Mouse (Mus musculus) midbrain, embryonic 16.5 days (tissue): ENCODE data around the gene Fgf11. TPM values are rescaled to one million over a fixed set of nuclear protein-coding genes. Genes with fewer than 3 reads are reported as not detected.
A peak's percentile ranks its signal among the peaks of the same experiment; 100 is the strongest.

Experiments used
- ATAC-seq: fragments of 200-750 bp; cut with Nextera tagmentation; 2 replicates; pipeline ENCODE4 v1.8.0; 2017; ENCODE audit warnings: moderate TSS enrichment
- H3K27ac ChIP-seq: fragments of 300-500 bp; sonication (generic); 2 replicates; pipeline ENCODE4 v1.5.1; 2014; ENCODE audit warnings: mild to moderate bottlenecking, low read length, mixed read lengths
- H3K27me3 ChIP-seq: fragments of 300-500 bp; sonication (generic); 2 replicates; pipeline ENCODE4 v1.6.1; 2014; ENCODE audit warnings: low read depth, low read length, mixed read lengths; ENCODE audit not compliant: control insufficient read depth, insufficient read depth
- H3K36me3 ChIP-seq: fragments of 300-500 bp; sonication (generic); 2 replicates; pipeline ENCODE4 v1.6.1; 2014; ENCODE audit warnings: mild to moderate bottlenecking, low read length, moderate library complexity, mixed read lengths; ENCODE audit not compliant: control insufficient read depth, insufficient read depth
- H3K4me1 ChIP-seq: fragments of 300-500 bp; sonication (generic); 2 replicates; pipeline ENCODE4 v1.6.1; 2014; ENCODE audit warnings: mild to moderate bottlenecking, low read length, mixed read lengths; ENCODE audit not compliant: control insufficient read depth, insufficient read depth
- H3K4me2 ChIP-seq: fragments of 300-500 bp; sonication (generic); 2 replicates; pipeline ENCODE4 v1.6.1; 2014; ENCODE audit warnings: mild to moderate bottlenecking, low read length, mixed read lengths
- H3K4me3 ChIP-seq: fragments of 300-500 bp; sonication (generic); 2 replicates; pipeline ENCODE4 v1.5.1; 2014; ENCODE audit warnings: low read depth, mild to moderate bottlenecking, low read length, moderate library complexity, mixed read lengths
- H3K9ac ChIP-seq: fragments of 300-500 bp; sonication (generic); 2 replicates; pipeline ENCODE4 v1.6.1; 2014; ENCODE audit warnings: low read depth, low read length, mixed read lengths
- H3K9me3 ChIP-seq: fragments of 300-500 bp; sonication (generic); replicated peaks from 2 replicates; pipeline ENCODE4 v1.6.1; 2014; ENCODE audit warnings: mild to moderate bottlenecking, low read length, mixed read lengths; ENCODE audit not compliant: control insufficient read depth, poor library complexity, severe bottlenecking
- WGBS: fragments of 180-500 bp; shearing (Covaris S2); extraction: QIAGEN DNeasy Blood & Tissue Kit; methylation state at CpG from one replicate; pipeline ENCODE4 v1.1.7; 2014; 5-methylcytosine and 5-hydroxymethylcytosine counted together
- polyA plus RNA-seq: library from polyadenylated mRNA; unstranded; fragments of >200 nt; fragmentation: Nextera tagmentation; extraction: Ambion mirVana; gene quantifications from 2 replicates; pipeline ENCODE4 v1.2.1, GENCODE M21; 2015

The Fgf11 gene
- polyA plus RNA-seq, 1 experiment from 2014 or later, result 4.5 TPM

GRCm38 (mm10) chr11:69758090-69758456, 43.6 kb downstream of the Fgf11 start:
- Histone ChIP-seq H3K9ac (peak overlapping the region; percentile 79), H3K27me3 (no peaks in the 10 kb centered on the region), H3K9me3 (no peaks in the 10 kb centered on the region), H3K4me2 (peak overlapping the region; percentile 68), H3K4me1 (peaks cover 41% of the 10 kb centered on the region), H3K27ac (peak overlapping the region; percentile 99), H3K4me3 (peak overlapping the region; percentile 53), H3K36me3 (no peaks in the 10 kb centered on the region)
- ATAC-seq, result peak; percentile 84
- 0% methylated on average over 26 of the region's 26 CpGs for WGBS

- Histone ChIP-seq H3K4me2 (peak overlapping the region; percentile 68), H3K27ac (peak overlapping the region; percentile 99), H3K9me3 (no peaks in the 10 kb centered on the region), H3K4me3 (peak overlapping the region; percentile 53), H3K4me1 (peaks cover 45% of the 10 kb centered on the region), H3K27me3 (no peaks in the 10 kb centered on the region), H3K36me3 (no peaks in the 10 kb centered on the region), H3K9ac (peak overlapping the region; percentile 79)
- no peak for ATAC-seq
- WGBS, result 42% methylated on average over 9 of the region's 9 CpGs
Observed at GRCm38 (mm10) chr11:69757303-69758089, 44.2 kb downstream of the Fgf11 start.

- 58% methylated on average over 3 of the region's 3 CpGs for WGBS
- no peak overlapping the region; the same call in 1 of the 2 replicates for H3K4me3 ChIP-seq
Observed at GRCm38 (mm10) chr11:69754701-69755100, 47.0 kb downstream of the Fgf11 start.

GRCm38 (mm10) chr11:69754233-69754632, 47.4 kb downstream of the Fgf11 start:
- no peak overlapping the region for H3K27ac ChIP-seq
- peaks cover 37% of the 10 kb centered on the region for H3K4me1 ChIP-seq
- H3K4me3 ChIP-seq, result no peak overlapping the region; the same call in 1 of the 2 replicates
- WGBS, result 91% methylated on average over 5 of the region's 5 CpGs
- no peaks in the 10 kb centered on the region for H3K27me3 ChIP-seq
- H3K4me2 ChIP-seq, result peak overlapping the region; percentile 22
- no peaks in the 10 kb centered on the region for H3K9me3 ChIP-seq
- no peaks in the 10 kb centered on the region for H3K36me3 ChIP-seq
- peak overlapping the region; percentile 40; the same call in 1 of the 2 replicates for H3K9ac ChIP-seq
- ATAC-seq, result no peak

More at GRCm38 (mm10) chr11:69754701-69755100, 47.0 kb downstream of the Fgf11 start:
- H3K9ac ChIP-seq, result no peak overlapping the region; the same call in 1 of the 2 replicates
- no peak overlapping the region for H3K27ac ChIP-seq
- H3K9me3 ChIP-seq, result no peaks in the 10 kb centered on the region
- H3K36me3 ChIP-seq, result no peaks in the 10 kb centered on the region
- peak overlapping the region; percentile 27 for H3K4me2 ChIP-seq
- no peak for ATAC-seq
- H3K4me1 ChIP-seq, result peaks cover 39% of the 10 kb centered on the region
- no peaks in the 10 kb centered on the region for H3K27me3 ChIP-seq

- Histone ChIP-seq H3K27ac (no peak overlapping the region), H3K36me3 (no peaks in the 10 kb centered on the region; the same call in 1 of the 2 replicates), H3K4me3 (no peak overlapping the region), H3K27me3 (no peaks in the 10 kb centered on the region), H3K4me2 (no peak overlapping the region), H3K9me3 (no peaks in the 10 kb centered on the region), H3K4me1 (peaks cover 37% of the 10 kb centered on the region), H3K9ac (peak overlapping the region; percentile 46; the same call in 1 of the 2 replicates)
- no peak for ATAC-seq
Observed at GRCm38 (mm10) chr11:69752686-69753085, 49.0 kb downstream of the Fgf11 start.

- Histone ChIP-seq H3K27ac (no peak overlapping the region), H3K4me3 (no peak overlapping the region), H3K9ac (no peak overlapping the region), H3K4me1 (peaks cover 27% of the 10 kb centered on the region), H3K36me3 (peaks cover 7% of the 10 kb centered on the region), H3K27me3 (no peaks in the 10 kb centered on the region), H3K4me2 (no peak overlapping the region), H3K9me3 (no peaks in the 10 kb centered on the region)
- WGBS, result 87% methylated on average over 3 of the region's 3 CpGs
- no peak for ATAC-seq
Observed at GRCm38 (mm10) chr11:69751635-69752034, 50.0 kb downstream of the Fgf11 start.

Other genes starting within 250 kb of the Fgf11 start
- 165 and 178 TPM in 2 replicates for gene Efnb3, start 241.7 kb downstream of the Fgf11 start, polyA plus RNA-seq
- gene Wrap53, start 221.6 kb downstream of the Fgf11 start, polyA plus RNA-seq, result 19.2 and 20.9 TPM in 2 replicates
- 48.9 and 57.3 TPM in 2 replicates for gene Trp53, start 221.5 kb downstream of the Fgf11 start, polyA plus RNA-seq
- gene Atp1b2, start 195.9 kb downstream of the Fgf11 start, polyA plus RNA-seq, result 65.8 and 95.2 TPM in 2 replicates
- not detected in 2 replicates for gene Shbg, start 184.0 kb downstream of the Fgf11 start, polyA plus RNA-seq
- 23.8 and 27.1 TPM in 2 replicates for gene Sat2, start 179.8 kb downstream of the Fgf11 start, polyA plus RNA-seq
- gene Fxr2, start 168.9 kb downstream of the Fgf11 start, polyA plus RNA-seq, result 33.3 and 37.3 TPM in 2 replicates
- gene Sox15, start 146.5 kb downstream of the Fgf11 start, polyA plus RNA-seq, result not detected in 2 replicates
- gene Mpdu1, start 139.2 kb downstream of the Fgf11 start, polyA plus RNA-seq, result 101 and 104 TPM in 2 replicates
- gene Cd68, start 135.7 kb downstream of the Fgf11 start, polyA plus RNA-seq, result 6.4 and 9.7 TPM in 2 replicates
- gene Eif4a1, start 129.4 kb downstream of the Fgf11 start, polyA plus RNA-seq, result 477 and 496 TPM in 2 replicates
- gene Senp3, start 119.8 kb downstream of the Fgf11 start, polyA plus RNA-seq, result 94.0 and 98.5 TPM in 2 replicates
- gene Tnfsf13, start 116.1 kb downstream of the Fgf11 start, polyA plus RNA-seq, result 0.53 and 0.66 TPM in 2 replicates
- 2.3 and 3.0 TPM in 2 replicates for gene Tnfsf12, start 106.0 kb downstream of the Fgf11 start, polyA plus RNA-seq
- gene Tnfsfm13, start 105.8 kb downstream of the Fgf11 start, polyA plus RNA-seq, result 0.60 and 0.87 TPM in 2 replicates
- gene Polr2a, start 43.2 kb downstream of the Fgf11 start, polyA plus RNA-seq, result 13.0 and 15.5 TPM in 2 replicates
- 0.21 and 0.22 TPM in 2 replicates for gene Slc35g3, start 39.9 kb downstream of the Fgf11 start, polyA plus RNA-seq
- 4.2 and 5.2 TPM in 2 replicates for gene Zbtb4, start 35.9 kb downstream of the Fgf11 start, polyA plus RNA-seq
- 1.4 and 1.6 TPM in 2 replicates for gene Chrnb1, start 5.9 kb downstream of the Fgf11 start, polyA plus RNA-seq
- gene Tmem102, start 3.8 kb upstream of the Fgf11 start, polyA plus RNA-seq, result 0.54 and 0.56 TPM in 2 replicates
- not detected in 2 replicates for gene Gm39566, start 13.4 kb upstream of the Fgf11 start, polyA plus RNA-seq
- not detected in 2 replicates for gene Spem2, start 16.6 kb upstream of the Fgf11 start, polyA plus RNA-seq
- 0.24 and 0.68 TPM in 2 replicates for gene Spem1, start 20.3 kb upstream of the Fgf11 start, polyA plus RNA-seq
- gene Nlgn2, start 35.9 kb upstream of the Fgf11 start, polyA plus RNA-seq, result 20.6 and 21.5 TPM in 2 replicates
- 271 and 312 TPM in 2 replicates for gene Tmem256, start 36.7 kb upstream of the Fgf11 start, polyA plus RNA-seq
- gene Plscr3, start 44.5 kb upstream of the Fgf11 start, polyA plus RNA-seq, result 46.3 and 48.1 TPM in 2 replicates
- 0.11 and 0.35 TPM in 2 replicates for gene Tnk1, start 56.9 kb upstream of the Fgf11 start, polyA plus RNA-seq
- not detected in 2 replicates for gene Tmem95, start 76.2 kb upstream of the Fgf11 start, polyA plus RNA-seq
- 1.3 and 1.9 TPM in 2 replicates for gene Kctd11, start 79.5 kb upstream of the Fgf11 start, polyA plus RNA-seq
- 0.26 and 0.42 TPM in 2 replicates for gene Acap1, start 93.7 kb upstream of the Fgf11 start, polyA plus RNA-seq
- 6.6 and 7.4 TPM in 2 replicates for gene 2810408A11Rik, start 99.1 kb upstream of the Fgf11 start, polyA plus RNA-seq
- gene Neurl4, start 99.2 kb upstream of the Fgf11 start, polyA plus RNA-seq, result 18.7 and 24.1 TPM in 2 replicates
- 70.3 TPM in 2 replicates for gene Gps2, start 112.0 kb upstream of the Fgf11 start, polyA plus RNA-seq
- 1,061 and 1,062 TPM in 2 replicates for gene Eif5a, start 120.1 kb upstream of the Fgf11 start, polyA plus RNA-seq
- 5.1 and 7.2 TPM in 2 replicates for gene Ybx2, start 133.9 kb upstream of the Fgf11 start, polyA plus RNA-seq
- 3.1 and 3.2 TPM in 2 replicates for gene Slc2a4, start 146.3 kb upstream of the Fgf11 start, polyA plus RNA-seq
- 0.40 and 0.70 TPM in 2 replicates for gene Cldn7, start 162.9 kb upstream of the Fgf11 start, polyA plus RNA-seq
- 23.0 and 24.4 TPM in 2 replicates for gene Ctdnep1, start 179.3 kb upstream of the Fgf11 start, polyA plus RNA-seq
- 162 and 173 TPM in 2 replicates for gene Elp5, start 180.7 kb upstream of the Fgf11 start, polyA plus RNA-seq
- 527 and 528 TPM in 2 replicates for gene Gabarap, start 189.3 kb upstream of the Fgf11 start, polyA plus RNA-seq
- 51.2 and 58.6 TPM in 2 replicates for gene Phf23, start 193.9 kb upstream of the Fgf11 start, polyA plus RNA-seq
- gene Dvl2, start 198.7 kb upstream of the Fgf11 start, polyA plus RNA-seq, result 21.9 and 26.1 TPM in 2 replicates
- gene Acadvl, start 213.6 kb upstream of the Fgf11 start, polyA plus RNA-seq, result 56.3 and 61.6 TPM in 2 replicates
- gene Dlg4, start 215.1 kb upstream of the Fgf11 start, polyA plus RNA-seq, result 23.4 and 30.0 TPM in 2 replicates